Mouse (Mus musculus): Measurements from ENCODE around the gene Nr2e3. TPM values are rescaled to one million over a fixed set of nuclear protein-coding genes. Genes with fewer than 3 reads are reported as not detected.

Nr2e3 gene
- total RNA-seq, 2 experiments from 2014 or later, result not detected

DNA sequence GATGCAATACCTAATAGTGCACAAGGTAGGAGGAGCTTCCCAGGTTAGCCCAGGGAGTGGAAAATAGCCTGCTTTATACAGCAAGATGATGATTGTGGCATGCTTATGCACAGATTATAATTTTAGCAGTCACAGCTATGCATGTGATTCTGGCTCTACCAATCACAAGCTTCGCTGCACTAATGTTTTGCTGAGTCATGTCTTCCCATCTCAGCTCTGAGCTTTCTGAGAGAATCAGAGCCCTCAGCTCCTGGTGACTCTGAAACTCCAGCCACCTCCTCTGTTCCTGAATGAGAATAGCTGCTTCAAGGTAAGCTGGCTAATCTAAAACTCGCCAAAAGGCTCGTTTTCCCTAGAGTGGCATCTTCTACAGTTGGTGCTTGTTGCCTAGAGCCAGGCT is 30.2 kb downstream of the Nr2e3 start:
- no peak for TF ChIP-seq CTCF (IDR thresholded peaks at IDR 0.05)
- no peak for DNase-seq (ENCODE audit: extremely low spot score in 1 of 2, low spot score in 2 of 2)

DNA sequence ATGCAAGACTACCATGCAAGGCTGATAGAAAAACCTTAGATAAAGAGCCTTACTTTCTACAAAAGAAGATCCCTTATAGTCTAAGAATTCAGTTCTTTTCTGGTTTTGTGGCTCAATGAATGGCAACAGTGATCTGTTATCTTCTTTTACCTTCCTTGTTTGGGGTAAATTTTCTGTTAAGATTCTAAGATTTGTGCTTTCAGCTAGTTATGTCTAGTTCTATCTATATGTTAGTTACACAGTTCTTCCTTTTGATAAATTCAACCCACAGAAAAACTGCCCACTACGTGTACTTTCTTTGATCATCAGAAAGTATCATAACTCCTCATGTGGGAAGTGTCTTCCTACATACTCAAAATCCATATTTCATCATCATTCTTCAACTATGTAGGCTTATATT is 45.7 kb downstream of the Nr2e3 start:
- no peak overlapping the region for H3K4me3 ChIP-seq
- H3K27ac ChIP-seq, result no peak overlapping the region
- intact Hi-C loops (cut with DNase I), result no loop called here
- DNase-seq (ENCODE audit: extremely low spot score in 1 of 2, low spot score in 2 of 2), result no peak
- TF ChIP-seq CTCF (IDR thresholded peaks at IDR 0.05), result no peak

More for the DNA sequence above, 30.2 kb downstream of the Nr2e3 start:
- Histone ChIP-seq H3K27ac (no peak overlapping the region), H3K4me3 (no peak overlapping the region)
- intact Hi-C loops (cut with DNase I), result no loop called here

DNA sequence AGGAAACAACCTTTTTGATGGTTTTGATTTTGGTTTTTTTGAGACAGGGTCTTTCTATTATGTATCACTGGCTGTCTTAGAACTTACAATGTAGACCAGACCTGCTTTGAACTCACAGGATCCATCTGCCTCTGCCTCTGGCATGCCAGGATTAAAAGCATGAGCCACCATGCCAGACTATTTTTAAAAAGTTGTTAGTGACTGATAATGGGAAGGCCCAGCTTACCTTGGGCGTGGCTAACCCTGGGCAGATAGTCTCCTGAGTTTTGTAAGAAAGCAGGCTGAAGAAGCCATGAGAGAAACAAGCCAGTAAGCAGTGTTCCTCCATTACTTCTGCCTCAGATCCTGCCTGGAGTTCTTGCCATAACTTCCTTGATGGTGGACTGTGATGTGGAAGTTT is 57.1 kb downstream of the Nr2e3 start:
- intact Hi-C loops (cut with DNase I), result no loop called here
- H3K4me3 ChIP-seq, result no peak overlapping the region
- no peak overlapping the region for H3K27ac ChIP-seq
- no peak for TF ChIP-seq CTCF (IDR thresholded peaks at IDR 0.05)
- no peak for DNase-seq (ENCODE audit: extremely low spot score in 1 of 2, low spot score in 2 of 2)

Other genes with a start within 250 kb of the Nr2e3 start
- gene Senp8, start 209.9 kb downstream of the Nr2e3 start, total RNA-seq (2021), result 1 to 10 TPM; 8.4 to 8.5 TPM
- 10 to 100 TPM; 82.8 to 86.2 TPM for gene Myo9a, start 209.8 kb downstream of the Nr2e3 start, total RNA-seq (2021)

All from left cerebral cortex, adult 2 months (tissue).